Mouse (Mus musculus) heart, adult 11 months (tissue): ENCODE measurements around the gene Osr1.
A peak's percentile ranks its signal among the peaks of the same experiment; 100 is the strongest.

Source experiments
- DNase-seq: peaks from one replicate; pipeline ENCODE4 v3.0.0; 2022

Osr1 gene

DNA sequence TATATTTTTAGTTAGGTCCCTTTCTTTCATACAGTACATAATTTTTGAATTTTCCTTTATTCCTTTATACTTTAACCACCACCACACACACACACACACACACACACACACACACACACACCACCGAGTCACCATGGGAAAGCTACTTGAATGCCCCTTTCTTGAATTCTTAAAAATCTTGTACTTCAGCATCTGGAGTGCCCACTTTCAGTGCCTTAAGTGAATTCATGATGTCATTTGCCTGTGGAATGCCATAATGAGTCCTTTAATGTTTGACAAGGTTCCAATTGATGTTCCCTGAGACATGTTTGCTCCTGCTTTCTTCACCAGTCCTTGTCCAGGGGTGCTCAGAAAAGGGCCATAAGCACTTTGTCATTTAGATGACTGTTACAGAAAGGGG, 17.8 kb downstream of the Osr1 start:
- no peak for DNase-seq

DNA sequence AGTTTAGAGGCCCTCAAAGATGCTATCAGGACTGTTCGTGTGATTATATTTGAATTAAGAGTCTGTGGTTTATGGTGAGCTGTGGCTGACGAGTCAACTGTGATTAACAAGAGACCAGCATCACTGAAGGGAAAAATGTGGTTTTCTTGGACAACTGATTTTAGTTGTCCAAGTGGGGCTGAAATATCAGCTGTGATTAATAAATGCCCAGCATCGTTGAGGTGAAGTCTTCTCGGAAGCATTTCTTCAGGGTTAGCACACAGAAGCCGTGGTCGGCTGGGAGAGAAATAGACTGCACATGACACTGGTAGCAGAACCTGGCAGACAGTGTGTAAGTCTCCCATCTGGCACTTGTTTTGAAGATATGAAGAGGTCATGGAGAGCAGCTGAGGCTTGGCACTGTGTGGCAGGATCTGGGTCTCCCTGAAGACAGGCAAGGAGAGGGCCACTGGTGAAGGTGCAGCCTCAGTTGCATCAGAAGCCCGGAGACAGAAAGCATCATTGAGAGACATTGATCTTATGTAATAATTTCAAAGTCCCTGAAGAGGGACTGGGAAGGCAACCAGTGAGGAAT, 19.7 kb downstream of the Osr1 start:
- DNase-seq, result peak; percentile 25

DNA sequence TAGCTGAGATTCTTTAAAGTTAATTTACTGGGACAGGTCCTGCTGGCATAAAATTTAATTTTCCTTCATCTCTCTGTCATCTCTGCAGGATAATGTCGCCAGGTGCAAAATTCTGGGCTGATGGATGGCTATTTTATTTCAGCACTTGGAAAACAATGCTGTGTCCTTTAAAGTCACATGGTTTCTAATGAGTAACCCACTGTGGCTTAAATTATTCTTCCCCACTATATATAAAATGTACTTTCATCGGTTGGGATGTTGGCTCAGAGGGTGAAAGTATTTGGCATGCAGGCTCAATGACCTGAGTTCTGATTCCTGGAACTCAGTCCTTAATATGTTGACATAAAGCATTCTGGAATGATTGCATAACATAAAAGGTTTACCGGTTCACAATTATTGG, 21.2 kb downstream of the Osr1 start:
- peak; percentile 28 for DNase-seq

DNA sequence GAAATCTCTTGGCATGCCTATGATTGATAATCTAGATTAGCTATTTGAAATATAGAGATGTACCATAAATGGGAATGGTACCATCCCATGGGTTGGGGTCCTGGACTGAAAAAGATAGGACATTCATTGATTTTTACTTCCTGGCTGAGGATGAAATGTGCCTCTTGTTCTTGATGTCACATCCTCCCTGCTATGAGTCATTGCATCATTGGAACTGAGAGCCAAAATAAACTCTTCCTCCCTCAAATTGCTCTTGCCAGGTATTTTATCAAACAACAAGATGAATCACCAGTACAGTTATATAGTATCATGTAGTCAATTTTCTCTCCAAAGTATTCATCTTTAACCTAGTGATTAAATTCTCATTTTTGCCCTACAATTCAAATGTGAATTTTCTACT, 28.3 kb downstream of the Osr1 start:
- DNase-seq, result no peak
